Mouse (Mus musculus) liver, postnatal 0 days (tissue): Measurements from ENCODE around the gene Msh4.

Source experiments
- CTCF ChIP-seq: sonication (generic); IDR thresholded peaks from 2 replicates; pipeline ENCODE4 v1.5.1; 2016; ENCODE audit warnings: antibody characterized with exemption, low read depth
- EP300 ChIP-seq: IDR thresholded peaks from 2 replicates; pipeline ENCODE4 v1.6.1; 2016; ENCODE audit warnings: antibody characterized with exemption, low read depth, mild to moderate bottlenecking

DNA sequence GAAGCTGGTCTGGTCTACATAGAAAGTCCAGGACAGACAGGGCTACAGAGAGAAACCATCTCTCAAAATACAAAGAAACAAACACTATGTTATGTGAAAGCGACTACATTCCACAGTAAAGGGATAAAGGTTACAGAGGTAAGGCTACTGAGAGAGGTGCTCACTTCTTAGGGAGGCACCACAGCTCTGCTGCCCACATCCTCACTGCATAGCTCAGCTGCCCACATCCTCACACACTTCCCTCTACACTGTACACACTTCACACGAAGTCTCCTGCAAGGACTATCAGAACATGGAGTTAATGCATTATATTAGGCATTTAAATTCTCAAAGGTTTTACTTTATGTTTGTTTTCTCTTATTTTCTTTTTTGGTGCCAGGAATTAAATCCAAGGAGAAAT is 42.1 kb downstream of the Msh4 start:
- TF ChIP-seq CTCF (no peak), EP300 (no peak)
